Mouse (Mus musculus) liver, adult 2 months (tissue): ENCODE data around the gene Dlg2. TPM values are rescaled to one million over a fixed set of nuclear protein-coding genes. Genes with fewer than 3 reads are reported as not detected.
A peak's percentile ranks its signal among the peaks of the same experiment; 100 is the strongest.

Experiments used
- DNase-seq: peaks from one replicate; pipeline ENCODE4 v3.0.0-alpha.2; 2011; ENCODE audit warnings: low read depth, low spot score; ENCODE audit errors: extremely low read depth
- H3K27ac ChIP-seq: fragments of 200-500 bp; replicated peaks from 2 replicates; pipeline ENCODE4 v1.5.1; 2012; ENCODE audit warnings: low read depth, mild to moderate bottlenecking, control low read depth, inconsistent platforms, low read length; ENCODE audit not compliant: insufficient read depth
- H3K27me3 ChIP-seq: fragments of 200-500 bp; 2 replicates; pipeline ENCODE4 v1.6.1; 2012; ENCODE audit warnings: mild to moderate bottlenecking, moderate library complexity, low read length, inconsistent platforms; ENCODE audit not compliant: control insufficient read depth, insufficient read depth
- H3K36me3 ChIP-seq: fragments of 200-500 bp; 2 replicates; pipeline ENCODE4 v1.6.1; 2012; ENCODE audit warnings: low read length, inconsistent platforms; ENCODE audit not compliant: control insufficient read depth, insufficient read depth
- H3K4me1 ChIP-seq: fragments of 200-500 bp; 2 replicates; pipeline ENCODE4 v1.6.1; 2011; ENCODE audit warnings: low read length; ENCODE audit not compliant: control insufficient read depth, insufficient read depth
- H3K4me3 ChIP-seq: fragments of 200-500 bp; 2 replicates; pipeline ENCODE4 v1.5.1; 2011; ENCODE audit warnings: low read depth, mild to moderate bottlenecking, control low read depth, low read length, moderate library complexity; ENCODE audit not compliant: insufficient read depth
- H3K79me2 ChIP-seq: fragments of 200-500 bp; 2 replicates; pipeline ENCODE4 v1.6.1; 2012; ENCODE audit warnings: inconsistent platforms, mild to moderate bottlenecking, low read length, moderate library complexity; ENCODE audit not compliant: control insufficient read depth, insufficient read depth
- H3K9ac ChIP-seq: fragments of 200-500 bp; 2 replicates; pipeline ENCODE4 v1.6.1; 2012; ENCODE audit warnings: low read depth, mild to moderate bottlenecking, control low read depth, inconsistent platforms, low read length
- CTCF ChIP-seq: fragments of 200-500 bp; IDR thresholded peaks from 2 replicates; pipeline ENCODE4 v1.5.1; 2011; ENCODE audit warnings: low read depth, low read length, control low read depth
- POLR2A ChIP-seq: fragments of 200-500 bp; IDR thresholded peaks from 2 replicates; pipeline ENCODE4 v1.6.1; 2011; ENCODE audit warnings: low read length, control low read depth; ENCODE audit not compliant: insufficient read depth; ENCODE audit errors: extremely low read depth
- WGBS: fragments of 180-500 bp; shearing (Covaris S2); methylation state at CpG from one replicate; pipeline ENCODE4 v1.1.7; 2018; 5-methylcytosine and 5-hydroxymethylcytosine counted together
- polyA plus RNA-seq: library from polyadenylated mRNA; depleted of rRNA; stranded (reverse); fragments of >200 nt; gene quantifications from 2 replicates; pipeline ENCODE4 v1.2.3, GENCODE M21; 2012
- total RNA-seq: library from RNA; depleted of rRNA; stranded (reverse); fragments of >200 nt; gene quantifications from 2 replicates; pipeline ENCODE4 v1.2.3, GENCODE M21; 2014

The Dlg2 gene
- total and polyA plus RNA-seq, 2 experiments = 0.65 TPM; not detected in 1

DNA sequence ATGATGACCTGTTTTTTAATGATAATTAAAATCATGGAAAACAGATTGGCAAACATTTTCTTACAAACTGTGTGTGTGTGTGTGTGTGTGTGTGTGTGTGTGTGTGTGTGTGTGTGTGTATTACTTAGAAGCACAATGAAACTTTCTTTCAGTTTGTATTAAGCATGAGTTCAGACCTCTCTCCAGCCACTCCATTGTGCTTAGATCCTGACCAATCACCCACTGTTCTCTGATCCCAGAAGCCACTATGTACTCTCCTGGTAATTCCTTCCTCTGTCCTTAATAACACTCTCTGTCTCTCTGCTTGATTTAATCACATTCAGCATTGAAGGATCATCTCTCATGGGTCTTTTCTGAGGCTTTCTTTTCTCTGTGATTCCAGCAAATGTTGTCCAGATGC is 1211.5 kb downstream of the Dlg2 start:
- DNase-seq = no peak
- TF ChIP-seq CTCF = no peak
- TF ChIP-seq POLR2A = no peak
- H3K79me2 ChIP-seq = no peaks in the 10 kb centered on the region
- H3K27me3 ChIP-seq = no peaks in the 10 kb centered on the region
- no peak overlapping the region for H3K9ac ChIP-seq
- H3K4me1 ChIP-seq = no peaks in the 10 kb centered on the region
- no peaks in the 10 kb centered on the region for H3K36me3 ChIP-seq
- no peak overlapping the region for H3K27ac ChIP-seq
- H3K4me3 ChIP-seq = no peak overlapping the region

DNA sequence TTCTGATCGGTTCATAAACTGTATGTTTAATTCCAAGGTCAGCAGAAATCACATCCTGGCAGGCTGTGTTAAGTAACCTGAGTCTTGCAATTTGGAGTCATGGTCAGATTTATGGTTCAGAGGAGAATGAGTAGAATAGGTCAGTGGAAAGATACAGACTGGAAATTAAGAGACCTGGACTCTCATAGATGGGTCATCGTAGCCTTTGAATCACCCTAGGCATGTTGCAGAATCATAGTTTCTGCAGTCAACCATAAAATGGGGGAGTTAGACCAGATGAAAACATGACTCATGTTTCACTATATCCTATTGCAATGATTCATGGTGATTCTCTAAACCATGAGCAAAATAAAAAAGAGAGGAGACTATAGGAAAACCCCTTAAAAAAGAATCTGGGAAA is 1213.4 kb downstream of the Dlg2 start:
- no peak overlapping the region for H3K9ac ChIP-seq
- WGBS = 72% methylated on average over 2 of the region's 2 CpGs
- H3K4me1 ChIP-seq = no peaks in the 10 kb centered on the region
- H3K4me3 ChIP-seq = no peak overlapping the region
- H3K27me3 ChIP-seq = no peaks in the 10 kb centered on the region
- no peak for DNase-seq
- no peaks in the 10 kb centered on the region for H3K36me3 ChIP-seq
- TF ChIP-seq POLR2A (no peak), CTCF (no peak)
- no peak overlapping the region for H3K27ac ChIP-seq
- H3K79me2 ChIP-seq = no peaks in the 10 kb centered on the region

DNA sequence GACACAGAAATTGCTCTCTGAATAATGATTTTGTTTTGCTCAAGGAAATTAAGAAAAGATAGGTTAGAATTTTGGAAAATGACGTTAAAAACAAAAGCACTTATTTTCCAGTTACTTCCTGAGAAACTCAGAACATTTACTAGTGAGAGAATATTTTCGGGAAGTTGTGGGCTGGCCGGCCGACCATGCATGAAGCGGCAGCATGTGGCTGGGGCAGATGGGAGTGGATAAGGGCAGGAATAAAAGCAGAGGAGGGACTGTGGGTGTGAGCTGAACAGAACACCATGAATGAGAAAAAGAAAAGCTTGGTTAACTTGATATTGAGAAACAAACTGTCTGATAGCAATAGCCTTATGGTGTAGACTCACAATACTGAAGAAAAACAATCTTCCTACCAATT is 1233.4 kb downstream of the Dlg2 start:
- 80% methylated on average over 5 of the region's 5 CpGs for WGBS
- H3K4me3 ChIP-seq = no peak overlapping the region
- H3K9ac ChIP-seq = no peak overlapping the region
- H3K27me3 ChIP-seq = no peaks in the 10 kb centered on the region
- H3K36me3 ChIP-seq = no peaks in the 10 kb centered on the region
- no peaks in the 10 kb centered on the region for H3K79me2 ChIP-seq
- DNase-seq = no peak
- TF ChIP-seq CTCF = no peak
- no peak for TF ChIP-seq POLR2A
- H3K27ac ChIP-seq = no peak overlapping the region
- no peaks in the 10 kb centered on the region for H3K4me1 ChIP-seq

DNA sequence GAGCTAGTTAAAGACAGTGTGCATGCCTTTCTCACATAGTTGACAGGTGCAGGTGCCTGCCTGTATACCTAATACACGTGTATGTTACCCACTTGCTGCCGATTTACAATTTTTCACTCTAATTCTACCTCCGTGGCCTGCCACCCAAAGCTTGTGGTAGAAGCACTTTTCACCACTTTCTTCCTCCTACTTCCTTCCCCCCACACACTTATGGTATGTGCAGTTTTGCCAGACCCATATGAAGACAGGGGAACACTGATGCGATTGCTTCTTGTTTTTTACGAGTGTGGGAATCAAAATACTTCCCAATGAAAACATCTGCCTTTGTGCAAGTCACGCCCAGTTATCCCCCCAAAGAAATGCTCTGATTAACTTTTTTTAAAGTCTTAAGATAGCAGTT is 1234.7 kb downstream of the Dlg2 start:
- no peak for TF ChIP-seq CTCF
- TF ChIP-seq POLR2A = no peak
- Histone ChIP-seq H3K9ac (no peak overlapping the region), H3K79me2 (no peaks in the 10 kb centered on the region), H3K36me3 (no peaks in the 10 kb centered on the region), H3K27ac (no peak overlapping the region), H3K27me3 (no peaks in the 10 kb centered on the region), H3K4me1 (no peaks in the 10 kb centered on the region), H3K4me3 (no peak overlapping the region)
- 66% methylated on average over 6 of the region's 6 CpGs for WGBS
- no peak for DNase-seq

DNA sequence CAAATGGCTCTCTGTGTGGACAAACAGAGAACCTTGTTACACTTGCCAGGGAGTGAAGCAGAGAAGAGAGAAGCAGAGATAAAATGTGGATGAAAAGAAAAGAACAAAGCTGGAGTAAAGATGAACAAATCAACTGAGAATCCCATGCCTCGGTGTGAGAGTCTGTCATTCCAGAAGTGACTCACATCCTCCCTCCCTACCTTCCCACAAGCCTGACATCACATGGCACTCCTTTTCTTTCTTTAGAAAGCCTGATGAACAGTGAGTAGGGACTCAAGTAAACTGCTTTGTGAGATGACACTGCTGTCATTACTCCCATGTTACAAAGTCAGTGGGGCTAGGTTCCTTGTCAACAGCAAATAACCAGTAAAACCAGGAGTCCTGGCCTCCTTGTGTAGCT is 1239.3 kb downstream of the Dlg2 start:
- Histone ChIP-seq H3K79me2 (no peaks in the 10 kb centered on the region), H3K9ac (no peak overlapping the region), H3K4me3 (no peak overlapping the region), H3K36me3 (no peaks in the 10 kb centered on the region), H3K27ac (no peak overlapping the region), H3K4me1 (no peaks in the 10 kb centered on the region), H3K27me3 (no peaks in the 10 kb centered on the region)
- no peak for DNase-seq
- TF ChIP-seq CTCF (no peak), POLR2A (no peak)
- 59% methylated on average over 1 of the region's 1 CpGs for WGBS

DNA sequence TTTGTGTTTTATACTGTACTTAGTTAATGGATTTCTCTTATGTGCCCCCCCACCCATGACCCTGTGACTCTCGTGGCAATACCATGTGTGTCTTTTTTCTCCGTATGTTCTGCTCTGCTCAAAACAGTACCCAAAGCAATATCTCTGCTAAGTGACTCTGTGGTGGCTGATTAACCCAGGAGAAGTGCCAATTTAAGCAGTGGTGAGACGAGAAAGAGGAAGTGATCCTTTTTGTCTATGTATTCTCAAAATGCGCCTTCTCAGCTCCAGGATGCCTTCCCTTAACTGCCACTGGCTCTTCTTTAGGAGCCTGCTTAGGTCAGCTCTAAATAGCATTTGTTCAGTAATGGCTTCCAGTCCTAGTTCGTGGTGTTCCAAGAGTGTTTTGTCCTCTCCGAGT is 1240.2 kb downstream of the Dlg2 start:
- no peak overlapping the region for H3K9ac ChIP-seq
- no peak overlapping the region for H3K4me3 ChIP-seq
- WGBS = 60% methylated on average over 6 of the region's 6 CpGs
- DNase-seq = peak; percentile 12
- no peak overlapping the region for H3K27ac ChIP-seq
- no peaks in the 10 kb centered on the region for H3K79me2 ChIP-seq
- no peaks in the 10 kb centered on the region for H3K27me3 ChIP-seq
- no peaks in the 10 kb centered on the region for H3K36me3 ChIP-seq
- TF ChIP-seq CTCF (no peak), POLR2A (no peak)
- H3K4me1 ChIP-seq = no peaks in the 10 kb centered on the region

DNA sequence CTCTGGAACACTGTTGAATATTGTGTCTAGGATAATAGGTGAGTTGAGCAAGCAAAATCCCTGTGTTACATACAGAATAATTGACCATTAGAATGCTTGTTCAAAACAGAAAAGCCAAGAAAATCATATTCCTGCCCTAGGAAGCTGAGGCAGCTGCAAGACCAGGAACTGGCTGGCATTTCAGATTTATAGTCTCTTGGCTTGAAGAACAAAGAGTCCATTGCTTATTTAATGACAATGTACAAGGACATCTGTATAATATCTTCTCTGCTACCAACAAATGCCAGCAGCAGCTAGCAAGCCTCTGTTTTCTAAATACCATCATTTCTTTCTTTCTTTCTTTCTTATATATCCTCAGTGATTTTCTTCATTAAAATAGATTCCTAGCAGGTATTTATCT is 1243.8 kb downstream of the Dlg2 start:
- H3K4me1 ChIP-seq = no peaks in the 10 kb centered on the region
- no peak for TF ChIP-seq POLR2A
- no peak for TF ChIP-seq CTCF
- H3K79me2 ChIP-seq = no peaks in the 10 kb centered on the region
- H3K9ac ChIP-seq = no peak overlapping the region
- H3K4me3 ChIP-seq = no peak overlapping the region
- H3K27ac ChIP-seq = no peak overlapping the region
- no peak for DNase-seq
- H3K36me3 ChIP-seq = no peaks in the 10 kb centered on the region
- H3K27me3 ChIP-seq = no peaks in the 10 kb centered on the region
